Mouse (Mus musculus): ENCODE results near the gene Irf6. TPM values are rescaled to one million over a fixed set of nuclear protein-coding genes. Genes with fewer than 3 reads are reported as not detected.

Gene Irf6
- polyA plus RNA-seq, 1 experiment = 0.71 TPM

- Histone ChIP-seq H3K4me3 (ENCODE audit: insufficient read depth, low read length) (no peak overlapping the region), H3K4me1 (ENCODE audit: control insufficient read depth, insufficient read depth, low read length) (no peaks in the 10 kb centered on the region), H3K27ac (ENCODE audit: insufficient read depth, low read length) (no peak overlapping the region)
- TF ChIP-seq POLR2A (IDR thresholded peaks at IDR 0.05; ENCODE audit: extremely low read depth, insufficient read depth, low read length) (no peak), CTCF (IDR thresholded peaks at IDR 0.05; ENCODE audit: extremely low read depth, insufficient read depth, low read length) (no peak)
These were observed 21.5 kb upstream of the Irf6 start for GRCm38 (mm10) chr1:193131311-193131948.

GRCm38 (mm10) chr1:193132385-193132784, 20.5 kb upstream of the Irf6 start:
- Histone ChIP-seq H3K4me1 (ENCODE audit: control insufficient read depth, insufficient read depth, low read length) (no peaks in the 10 kb centered on the region), H3K27ac (ENCODE audit: insufficient read depth, low read length) (no peak overlapping the region)
- no peak for TF ChIP-seq CTCF (IDR thresholded peaks at IDR 0.05; ENCODE audit: extremely low read depth, insufficient read depth, low read length)
- no peak for TF ChIP-seq POLR2A (IDR thresholded peaks at IDR 0.05; ENCODE audit: extremely low read depth, insufficient read depth, low read length)

DNA sequence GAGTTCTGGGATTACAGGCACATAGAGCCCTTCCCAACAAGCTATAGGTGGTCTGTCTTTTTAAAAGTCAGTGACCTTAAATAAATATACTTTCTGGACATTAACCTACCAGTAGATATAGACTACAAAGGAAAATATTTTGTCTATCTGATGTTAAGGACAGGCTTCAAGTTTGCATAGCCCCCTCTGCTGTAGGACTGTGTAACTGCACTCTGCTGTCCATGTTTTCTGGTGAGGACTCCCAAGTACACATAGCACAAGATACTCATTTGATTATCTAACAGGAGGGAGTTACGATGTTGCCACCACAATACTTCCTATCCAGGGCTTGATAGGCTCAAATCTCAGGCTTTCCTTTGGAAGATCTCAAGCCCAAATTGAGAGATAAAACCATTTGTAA, 19.2 kb upstream of the Irf6 start:
- Histone ChIP-seq H3K4me3 (ENCODE audit: insufficient read depth, low read length) (no peak overlapping the region), H3K4me1 (ENCODE audit: control insufficient read depth, insufficient read depth, low read length) (no peaks in the 10 kb centered on the region), H3K27ac (ENCODE audit: insufficient read depth, low read length) (no peak overlapping the region)
- no peak for TF ChIP-seq CTCF (IDR thresholded peaks at IDR 0.05; ENCODE audit: extremely low read depth, insufficient read depth, low read length)
- TF ChIP-seq POLR2A (IDR thresholded peaks at IDR 0.05; ENCODE audit: extremely low read depth, insufficient read depth, low read length) = no peak

More at GRCm38 (mm10) chr1:193132385-193132784, 20.5 kb upstream of the Irf6 start:
- no peak overlapping the region for H3K4me3 ChIP-seq (ENCODE audit: insufficient read depth, low read length)

DNA sequence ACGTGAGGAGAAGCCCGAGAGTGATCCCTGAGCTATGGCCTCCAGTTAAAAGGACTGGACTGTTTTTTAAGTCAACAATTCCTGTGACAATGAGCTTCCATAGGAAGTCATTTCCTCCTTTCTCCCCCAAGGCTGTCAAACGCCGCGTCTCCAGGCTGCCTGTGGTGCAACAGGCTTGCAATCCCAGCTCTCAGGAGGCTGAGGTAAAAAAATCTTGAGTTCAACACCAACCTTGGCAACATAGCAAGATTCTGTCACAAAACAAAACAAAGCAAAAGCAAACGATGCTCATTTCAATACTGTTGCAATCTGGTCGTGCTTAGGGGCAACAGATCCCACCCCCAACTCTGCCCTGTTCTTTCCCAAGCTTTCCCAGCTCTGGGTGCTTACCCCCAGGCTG, 14.8 kb upstream of the Irf6 start:
- Histone ChIP-seq H3K4me1 (ENCODE audit: control insufficient read depth, insufficient read depth, low read length) (no peaks in the 10 kb centered on the region), H3K27ac (ENCODE audit: insufficient read depth, low read length) (no peak overlapping the region), H3K4me3 (ENCODE audit: insufficient read depth, low read length) (no peak overlapping the region)
- no peak for TF ChIP-seq POLR2A (IDR thresholded peaks at IDR 0.05; ENCODE audit: extremely low read depth, insufficient read depth, low read length)
- TF ChIP-seq CTCF (IDR thresholded peaks at IDR 0.05; ENCODE audit: extremely low read depth, insufficient read depth, low read length) = no peak

DNA sequence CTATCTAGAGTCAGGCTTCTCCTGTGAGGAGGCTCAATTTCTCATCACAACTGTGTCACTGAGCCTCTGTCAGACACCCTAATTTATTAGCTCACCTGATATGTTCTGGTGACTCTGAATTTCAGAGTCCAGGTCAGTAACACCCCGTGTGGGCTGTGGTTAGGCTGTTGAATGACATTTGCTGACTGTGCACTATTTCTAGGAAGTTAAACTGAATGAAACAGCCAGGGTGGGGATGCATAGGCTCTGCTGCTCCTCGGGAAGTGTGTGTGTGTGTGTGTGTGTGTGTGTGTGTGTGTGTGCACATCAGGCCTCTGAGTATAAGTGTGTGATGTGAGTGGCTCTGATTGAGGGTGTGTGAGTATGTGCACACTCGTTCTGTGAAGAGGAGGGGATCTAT, 14.2 kb upstream of the Irf6 start:
- TF ChIP-seq CTCF (IDR thresholded peaks at IDR 0.05; ENCODE audit: extremely low read depth, insufficient read depth, low read length) = no peak
- no peak for TF ChIP-seq POLR2A (IDR thresholded peaks at IDR 0.05; ENCODE audit: extremely low read depth, insufficient read depth, low read length)
- H3K27ac ChIP-seq (ENCODE audit: insufficient read depth, low read length) = no peak overlapping the region
- H3K4me3 ChIP-seq (ENCODE audit: insufficient read depth, low read length) = no peak overlapping the region
- no peaks in the 10 kb centered on the region for H3K4me1 ChIP-seq (ENCODE audit: control insufficient read depth, insufficient read depth, low read length)

GRCm38 (mm10) chr1:193141118-193141517, 11.8 kb upstream of the Irf6 start:
- TF ChIP-seq CTCF (IDR thresholded peaks at IDR 0.05; ENCODE audit: extremely low read depth, insufficient read depth, low read length) (no peak), POLR2A (IDR thresholded peaks at IDR 0.05; ENCODE audit: extremely low read depth, insufficient read depth, low read length) (no peak)
- Histone ChIP-seq H3K4me3 (ENCODE audit: insufficient read depth, low read length) (no peak overlapping the region), H3K4me1 (ENCODE audit: control insufficient read depth, insufficient read depth, low read length) (no peaks in the 10 kb centered on the region), H3K27ac (ENCODE audit: insufficient read depth, low read length) (no peak overlapping the region)

DNA sequence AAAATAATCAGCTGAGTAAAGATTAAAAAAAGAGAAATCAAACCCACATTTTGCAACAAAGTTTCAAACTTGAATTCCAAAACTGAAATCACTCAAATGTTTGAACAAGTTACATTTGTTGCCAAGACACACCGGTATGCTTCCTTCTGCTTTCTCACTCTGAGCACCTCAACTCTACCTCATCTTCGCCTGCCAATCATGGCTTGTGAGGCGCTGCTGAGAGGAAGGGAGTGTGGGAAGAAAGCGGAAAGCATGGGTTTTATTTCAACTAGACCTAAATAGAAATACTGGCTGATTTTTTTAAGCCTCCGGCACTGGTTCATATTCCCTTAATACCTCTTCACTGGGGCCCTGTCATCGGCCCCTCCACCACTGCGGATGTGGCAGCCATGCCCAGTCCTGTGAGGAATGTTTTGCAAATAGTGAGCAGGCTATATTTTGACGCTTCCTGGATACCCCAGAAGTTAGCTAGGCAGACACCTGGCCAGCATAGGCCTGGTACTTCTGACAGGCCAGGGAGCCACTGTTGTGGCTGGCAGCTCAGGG, 10.3 kb upstream of the Irf6 start:
- TF ChIP-seq CTCF (IDR thresholded peaks at IDR 0.05; ENCODE audit: extremely low read depth, insufficient read depth, low read length) (no peak), POLR2A (IDR thresholded peaks at IDR 0.05; ENCODE audit: extremely low read depth, insufficient read depth, low read length) (no peak)
- H3K4me1 ChIP-seq (ENCODE audit: control insufficient read depth, insufficient read depth, low read length) = no peaks in the 10 kb centered on the region
- no peak overlapping the region for H3K27ac ChIP-seq (ENCODE audit: insufficient read depth, low read length)
- H3K4me3 ChIP-seq (ENCODE audit: insufficient read depth, low read length) = no peak overlapping the region

- Histone ChIP-seq H3K4me3 (ENCODE audit: insufficient read depth, low read length) (no peak overlapping the region), H3K27ac (ENCODE audit: insufficient read depth, low read length) (no peak overlapping the region), H3K4me1 (ENCODE audit: control insufficient read depth, insufficient read depth, low read length) (no peaks in the 10 kb centered on the region)
- TF ChIP-seq POLR2A (IDR thresholded peaks at IDR 0.05; ENCODE audit: extremely low read depth, insufficient read depth, low read length) = no peak
- TF ChIP-seq CTCF (IDR thresholded peaks at IDR 0.05; ENCODE audit: extremely low read depth, insufficient read depth, low read length) = no peak
These were observed 8.4 kb upstream of the Irf6 start for GRCm38 (mm10) chr1:193144516-193144915.

DNA sequence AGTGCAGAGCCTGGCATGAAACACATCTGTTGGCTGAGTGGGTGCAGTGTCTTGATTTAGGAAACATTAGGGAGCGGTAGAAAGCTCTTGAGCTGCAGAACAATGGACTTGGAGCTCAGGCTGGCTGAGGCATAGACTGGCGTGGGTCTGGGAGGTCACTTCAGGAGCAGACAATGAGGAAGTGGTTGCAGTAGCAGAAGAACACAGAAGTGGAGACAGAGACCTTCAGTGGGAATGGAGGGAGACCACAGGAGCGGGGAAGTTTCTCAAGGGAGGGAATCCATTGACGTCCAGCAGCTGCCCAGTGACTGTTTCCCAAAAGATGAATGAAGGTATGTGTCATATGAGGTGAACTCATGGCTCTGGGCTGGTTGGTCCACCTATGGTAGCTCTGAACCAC, 7.8 kb upstream of the Irf6 start:
- TF ChIP-seq POLR2A (IDR thresholded peaks at IDR 0.05; ENCODE audit: extremely low read depth, insufficient read depth, low read length) (no peak), CTCF (IDR thresholded peaks at IDR 0.05; ENCODE audit: extremely low read depth, insufficient read depth, low read length) (no peak)
- no peak overlapping the region for H3K4me3 ChIP-seq (ENCODE audit: insufficient read depth, low read length)
- H3K4me1 ChIP-seq (ENCODE audit: control insufficient read depth, insufficient read depth, low read length) = no peaks in the 10 kb centered on the region
- H3K27ac ChIP-seq (ENCODE audit: insufficient read depth, low read length) = no peak overlapping the region

DNA sequence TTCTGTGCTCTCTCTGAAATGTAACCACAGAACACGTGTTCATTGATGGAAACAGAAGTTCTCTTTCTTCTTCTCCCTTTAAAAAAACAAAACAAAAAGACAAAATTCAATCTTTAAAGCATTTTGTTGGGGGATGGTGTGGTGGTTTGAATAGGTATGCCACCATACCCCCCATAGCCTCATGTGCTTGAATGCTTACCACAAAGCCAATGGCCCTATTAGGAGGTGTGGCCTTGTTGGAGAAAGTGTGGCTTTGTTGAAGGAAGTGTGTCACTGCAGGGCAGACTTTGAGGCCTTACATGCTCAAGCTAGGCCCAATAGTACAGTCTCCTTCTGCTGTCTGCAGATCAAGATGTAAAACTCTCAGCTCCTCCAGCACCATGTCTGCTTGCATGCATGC, 6.5 kb upstream of the Irf6 start:
- H3K27ac ChIP-seq (ENCODE audit: insufficient read depth, low read length) = no peak overlapping the region
- no peaks in the 10 kb centered on the region for H3K4me1 ChIP-seq (ENCODE audit: control insufficient read depth, insufficient read depth, low read length)
- TF ChIP-seq CTCF (IDR thresholded peaks at IDR 0.05; ENCODE audit: extremely low read depth, insufficient read depth, low read length) = no peak
- TF ChIP-seq POLR2A (IDR thresholded peaks at IDR 0.05; ENCODE audit: extremely low read depth, insufficient read depth, low read length) = no peak
- H3K4me3 ChIP-seq (ENCODE audit: insufficient read depth, low read length) = no peak overlapping the region

Data from cortical plate, adult 2 months (tissue).